Mouse (Mus musculus) hindbrain, embryonic 15.5 days (tissue): ENCODE data around the gene BC024978. TPM values are rescaled to one million over a fixed set of nuclear protein-coding genes. Genes with fewer than 3 reads are reported as not detected.
"Not testable (repeated sequence)": the region's sequence is repeated elsewhere in the genome, so short reads cannot be mapped to it uniquely, and the experiment has no call there.

Source experiments
- ATAC-seq: fragments of 200-750 bp; cut with Nextera tagmentation; 2 replicates; pipeline ENCODE4 v1.8.0; 2017; ENCODE audit warnings: low read depth, moderate number of reproducible peaks, moderate TSS enrichment; ENCODE audit not compliant: low FRiP score
- H3K27ac ChIP-seq: fragments of 300-500 bp; sonication (generic); replicated peaks from 2 replicates; pipeline ENCODE4 v1.5.1; 2015; ENCODE audit warnings: mild to moderate bottlenecking, inconsistent platforms
- H3K27me3 ChIP-seq: fragments of 300-500 bp; sonication (generic); 2 replicates; pipeline ENCODE4 v1.6.1; 2015; ENCODE audit warnings: control low read depth, inconsistent platforms
- H3K36me3 ChIP-seq: fragments of 300-500 bp; sonication (generic); 2 replicates; pipeline ENCODE4 v1.6.1; 2015; ENCODE audit warnings: control low read depth, inconsistent platforms
- H3K4me1 ChIP-seq: fragments of 300-500 bp; sonication (generic); replicated peaks from 2 replicates; pipeline ENCODE4 v1.6.1; 2015; ENCODE audit warnings: control low read depth, inconsistent platforms
- H3K4me2 ChIP-seq: fragments of 300-500 bp; sonication (generic); 2 replicates; pipeline ENCODE4 v1.6.1; 2015; ENCODE audit warnings: moderate library complexity, mild to moderate bottlenecking, inconsistent platforms
- H3K4me3 ChIP-seq: fragments of 300-500 bp; sonication (generic); 2 replicates; pipeline ENCODE4 v1.5.1; 2015; ENCODE audit warnings: mild to moderate bottlenecking, inconsistent platforms
- H3K9ac ChIP-seq: fragments of 300-500 bp; sonication (generic); 2 replicates; pipeline ENCODE4 v1.6.1; 2015; ENCODE audit warnings: inconsistent platforms
- H3K9me3 ChIP-seq: fragments of 300-500 bp; sonication (generic); 2 replicates; pipeline ENCODE4 v1.6.1; 2016; ENCODE audit warnings: control low read depth, inconsistent platforms
- WGBS: fragments of 180-500 bp; shearing (Covaris S2); methylation state at CpG from one replicate; pipeline ENCODE4 v1.1.7; 2015; 5-methylcytosine and 5-hydroxymethylcytosine counted together
- polyA plus RNA-seq: library from polyadenylated mRNA; unstranded; fragments of >200 nt; fragmentation: Nextera tagmentation; extraction: Ambion mirVana; gene quantifications from 2 replicates; pipeline ENCODE4 v1.2.1, GENCODE M21; 2015

Gene BC024978
- polyA plus RNA-seq, 1 experiment from 2014 or later: 4.0 TPM

DNA sequence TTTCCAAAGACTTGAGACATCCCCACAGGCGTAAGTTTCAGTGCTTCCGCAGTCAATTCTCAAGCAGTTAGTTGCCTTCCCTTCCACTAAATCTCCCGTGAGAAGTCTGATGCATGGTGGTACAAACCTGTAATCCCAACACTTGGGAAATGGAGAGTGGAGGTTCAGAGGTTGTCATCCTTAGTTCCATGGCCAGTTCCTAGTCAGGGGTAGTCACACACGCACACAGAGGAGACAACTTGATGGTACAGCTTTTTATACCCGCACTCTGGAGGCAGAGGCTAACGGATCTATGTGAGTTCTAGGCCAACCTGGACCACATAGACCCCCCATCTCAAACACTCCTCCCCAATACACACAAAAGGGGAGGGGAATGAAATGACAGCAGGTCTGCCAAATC is 33.3 kb downstream of the BC024978 start:
- H3K27ac ChIP-seq: peak overlapping the region; percentile 85
- H3K36me3 ChIP-seq: no peaks in the 10 kb centered on the region
- H3K27me3 ChIP-seq: no peaks in the 10 kb centered on the region
- peak overlapping the region; percentile 85 for H3K4me2 ChIP-seq
- no peak for ATAC-seq
- H3K4me3 ChIP-seq: peak overlapping the region; percentile 66
- 18% methylated on average over 6 of the region's 6 CpGs for WGBS
- peaks cover 58% of the 10 kb centered on the region for H3K4me1 ChIP-seq
- no peaks in the 10 kb centered on the region for H3K9me3 ChIP-seq
- peak overlapping the region; percentile 91 for H3K9ac ChIP-seq

DNA sequence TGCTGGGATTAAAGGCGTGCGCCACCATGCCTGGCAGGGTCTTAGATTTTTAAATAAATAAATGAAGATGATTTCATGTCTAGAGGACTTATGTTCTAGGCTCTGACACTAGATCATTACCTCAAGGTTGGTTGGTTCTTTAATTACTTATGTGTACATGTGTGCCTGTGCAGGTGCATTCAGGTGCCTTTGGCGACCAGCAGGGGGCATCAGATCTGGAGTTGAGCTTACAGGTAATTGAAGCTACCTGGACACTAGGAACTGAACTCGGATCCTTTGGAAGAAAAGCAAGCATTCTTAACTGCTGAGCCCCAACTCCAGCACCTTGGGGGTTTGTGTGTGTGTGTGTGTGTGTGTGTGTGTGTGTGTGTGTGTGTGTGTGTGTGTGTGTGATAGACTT is 35.2 kb downstream of the BC024978 start:
- Histone ChIP-seq H3K4me1 (peaks cover 45% of the 10 kb centered on the region), H3K9me3 (no peaks in the 10 kb centered on the region), H3K27ac (no peak overlapping the region), H3K9ac (no peak overlapping the region), H3K4me2 (no peak overlapping the region), H3K36me3 (no peaks in the 10 kb centered on the region), H3K27me3 (no peaks in the 10 kb centered on the region), H3K4me3 (no peak overlapping the region)
- no peak for ATAC-seq
- WGBS: 80% methylated on average over 4 of the region's 4 CpGs

GRCm38 (mm10) chr7:27231693-27232331 is 36.2 kb downstream of the BC024978 start:
- Histone ChIP-seq H3K27ac (0 out of 2 replicates have a peak overlapping the region, but pooled peaks have one; percentile 85), H3K27me3 (no peaks in the 10 kb centered on the region), H3K9me3 (no peaks in the 10 kb centered on the region), H3K4me3 (peak overlapping the region; percentile 59; the same call in 1 of the 2 replicates), H3K36me3 (no peaks in the 10 kb centered on the region), H3K4me1 (peaks cover 35% of the 10 kb centered on the region), H3K9ac (no peak overlapping the region), H3K4me2 (no peak overlapping the region)
- 75% methylated on average over 7 of the region's 7 CpGs for WGBS
- no peak for ATAC-seq

DNA sequence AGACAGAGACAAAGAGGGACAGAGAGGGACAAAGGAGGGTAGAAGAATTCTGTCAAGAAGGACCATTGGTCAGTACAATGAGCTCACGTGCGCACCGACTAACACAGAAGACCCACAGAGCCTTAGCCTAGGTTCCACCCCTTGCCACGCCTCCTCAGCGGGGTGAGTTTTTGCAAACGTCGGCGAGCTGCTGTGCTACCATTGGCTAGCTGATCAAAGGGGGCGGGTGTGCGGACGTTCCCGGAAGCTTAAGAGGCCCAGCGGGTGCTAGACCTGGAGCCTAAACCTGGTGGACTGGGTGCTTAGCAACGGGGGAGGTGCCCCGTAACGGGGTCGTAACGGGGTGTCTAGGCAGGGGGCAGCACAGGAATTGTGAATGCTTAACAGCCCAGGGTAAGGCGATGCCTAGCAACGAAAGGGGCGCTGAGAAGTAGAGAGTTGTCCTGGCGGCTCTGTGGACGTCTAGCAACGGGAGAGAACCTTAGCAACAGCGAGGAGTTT is 37.2 kb downstream of the BC024978 start, which contains the start of gene Coq8b:
Gene Coq8b, plus strand, starts transcription at position 243 of the 501 bp plus-strand sequence.
- Histone ChIP-seq H3K4me2 (peak within 1 kb of the TSS; percentile 67), H3K36me3 (0 out of 2 replicates have a peak, but pooled peaks cover 4% of the 10 kb centered on the region), H3K4me1 (peaks cover 24% of the 10 kb centered on the region), H3K9ac (peak within 1 kb of the TSS; percentile 51), H3K9me3 (no peaks in the 10 kb centered on the region), H3K4me3 (peak within 1 kb of the TSS; percentile 59), H3K27me3 (no peaks in the 10 kb centered on the region), H3K27ac (peak within 1 kb of the TSS; percentile 85)
- ATAC-seq: peak; percentile 93
- WGBS: under 1% methylated on average over 25 of the region's 25 CpGs

GRCm38 (mm10) chr7:27233300-27233699 is 37.7 kb downstream of the BC024978 start:
- H3K9me3 ChIP-seq: no peaks in the 10 kb centered on the region
- 0% methylated on average over 6 of the region's 6 CpGs for WGBS
- H3K4me2 ChIP-seq: peak overlapping the region; percentile 67
- H3K27ac ChIP-seq: peak overlapping the region; percentile 85
- no peak for ATAC-seq
- H3K4me3 ChIP-seq: peak overlapping the region; percentile 59
- no peaks in the 10 kb centered on the region for H3K27me3 ChIP-seq
- H3K36me3 ChIP-seq: 0 out of 2 replicates have a peak, but pooled peaks cover 4% of the 10 kb centered on the region
- peak overlapping the region; percentile 51 for H3K9ac ChIP-seq
- peaks cover 24% of the 10 kb centered on the region for H3K4me1 ChIP-seq

- WGBS: 91% methylated on average over 2 of the region's 2 CpGs
- no peak for ATAC-seq
Measured at GRCm38 (mm10) chr7:27235726-27236125, 40.1 kb downstream of the BC024978 start.

GRCm38 (mm10) chr7:27237527-27237926 is 41.9 kb downstream of the BC024978 start:
- H3K4me2 ChIP-seq: no peak overlapping the region
- ATAC-seq: no peak
- H3K27me3 ChIP-seq: no peaks in the 10 kb centered on the region
- no peaks in the 10 kb centered on the region for H3K9me3 ChIP-seq
- H3K36me3 ChIP-seq: peaks cover 12% of the 10 kb centered on the region; the same call in 1 of the 2 replicates
- 78% methylated on average over 2 of the region's 2 CpGs for whole genome bisulfite sequencing
- no peak overlapping the region for H3K4me3 ChIP-seq
- peaks cover 14% of the 10 kb centered on the region for H3K4me1 ChIP-seq
- H3K27ac ChIP-seq: no peak overlapping the region
- H3K9ac ChIP-seq: no peak overlapping the region

More at GRCm38 (mm10) chr7:27235726-27236125, 40.1 kb downstream of the BC024978 start:
- peaks cover 19% of the 10 kb centered on the region for H3K4me1 ChIP-seq
- H3K36me3 ChIP-seq: peaks cover 12% of the 10 kb centered on the region; the same call in 1 of the 2 replicates
- no peak overlapping the region for H3K4me3 ChIP-seq
- H3K27me3 ChIP-seq: no peaks in the 10 kb centered on the region
- H3K27ac ChIP-seq: no peak overlapping the region
- no peak overlapping the region for H3K4me2 ChIP-seq
- H3K9me3 ChIP-seq: no peaks in the 10 kb centered on the region
- H3K9ac ChIP-seq: no peak overlapping the region

- Histone ChIP-seq H3K9me3 (no peaks in the 10 kb centered on the region), H3K4me3 (no peak overlapping the region), H3K4me2 (no peak overlapping the region), H3K36me3 (peaks cover 18% of the 10 kb centered on the region), H3K27ac (no peak overlapping the region), H3K4me1 (peaks cover 9% of the 10 kb centered on the region), H3K27me3 (no peaks in the 10 kb centered on the region), H3K9ac (no peak overlapping the region)
- no peak for ATAC-seq
- 89% methylated on average over 5 of the region's 5 CpGs for WGBS
Measured at GRCm38 (mm10) chr7:27238568-27238967, 43.0 kb downstream of the BC024978 start.

GRCm38 (mm10) chr7:27243211-27243610 is 47.6 kb downstream of the BC024978 start:
- ATAC-seq: no peak
- 82% methylated on average over 8 of the region's 8 CpGs for WGBS
- no peak overlapping the region for H3K4me3 ChIP-seq
- no peaks in the 10 kb centered on the region for H3K9me3 ChIP-seq
- no peak overlapping the region for H3K27ac ChIP-seq
- peaks cover 34% of the 10 kb centered on the region for H3K36me3 ChIP-seq
- no peaks in the 10 kb centered on the region for H3K27me3 ChIP-seq
- H3K9ac ChIP-seq: no peak overlapping the region
- H3K4me2 ChIP-seq: no peak overlapping the region
- no peaks in the 10 kb centered on the region for H3K4me1 ChIP-seq

GRCm38 (mm10) chr7:27244088-27244487 is 48.5 kb downstream of the BC024978 start:
- not testable (repeated sequence) for H3K4me1 ChIP-seq, H3K27me3 ChIP-seq, H3K4me2 ChIP-seq, H3K9ac ChIP-seq, H3K4me3 ChIP-seq, H3K27ac ChIP-seq, H3K9me3 ChIP-seq, ATAC-seq
- peaks cover 31% of the 10 kb centered on the region for H3K36me3 ChIP-seq
- WGBS: 86% methylated on average over 2 of the region's 2 CpGs

- no peak for ATAC-seq
- WGBS: 87% methylated on average over 2 of the region's 2 CpGs
- H3K36me3 ChIP-seq: peaks cover 21% of the 10 kb centered on the region
- no peak overlapping the region for H3K9ac ChIP-seq
- H3K4me1 ChIP-seq: no peaks in the 10 kb centered on the region
- H3K4me2 ChIP-seq: no peak overlapping the region
- H3K4me3 ChIP-seq: no peak overlapping the region
- H3K27me3 ChIP-seq: no peaks in the 10 kb centered on the region
- no peak overlapping the region for H3K27ac ChIP-seq
- no peaks in the 10 kb centered on the region for H3K9me3 ChIP-seq
Measured at GRCm38 (mm10) chr7:27249146-27249545, 53.6 kb downstream of the BC024978 start.

DNA sequence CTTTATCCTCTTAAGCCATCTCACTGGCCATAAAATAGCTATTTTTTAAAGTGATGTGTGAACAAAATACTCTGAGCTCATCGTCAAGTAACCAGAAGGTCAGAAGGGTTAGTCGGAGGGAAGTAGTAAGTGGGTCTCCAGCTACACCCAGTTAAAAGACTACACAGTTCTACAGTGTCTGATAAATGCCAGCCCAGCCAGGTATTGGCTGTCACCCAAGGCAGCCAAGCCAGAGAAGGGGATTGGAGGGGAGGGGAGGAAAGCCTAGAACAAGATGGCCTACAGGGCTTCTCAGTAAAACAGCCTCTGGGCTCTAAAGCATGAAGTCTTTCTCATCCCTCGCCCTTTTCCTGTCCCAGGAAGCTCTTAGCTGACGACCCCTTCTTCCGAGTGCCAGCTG is 54.3 kb downstream of the BC024978 start:
- Histone ChIP-seq H3K27me3 (no peaks in the 10 kb centered on the region), H3K4me2 (no peak overlapping the region), H3K27ac (no peak overlapping the region), H3K36me3 (peaks cover 21% of the 10 kb centered on the region), H3K4me3 (no peak overlapping the region), H3K4me1 (no peaks in the 10 kb centered on the region), H3K9ac (no peak overlapping the region), H3K9me3 (no peaks in the 10 kb centered on the region)
- WGBS: 80% methylated on average over 5 of the region's 5 CpGs
- no peak for ATAC-seq
